Mouse (Mus musculus): ENCODE data around the gene Aktip.

- TF ChIP-seq CTCF (IDR thresholded peaks at IDR 0.05; ENCODE audit: borderline replicate concordance, insufficient read depth, low read length) (no peak), POLR2A (IDR thresholded peaks at IDR 0.05; ENCODE audit: low read depth, low read length) (no peak)
These were observed 73.0 kb downstream of the Aktip start for GRCm38 (mm10) chr8:91126786-91127185.
